Mouse (Mus musculus) forebrain, embryonic 13.5 days (tissue): Measurements from ENCODE around the gene Smoc1. TPM values are rescaled to one million over a fixed set of nuclear protein-coding genes. Genes with fewer than 3 reads are reported as not detected.

Experiments
- ATAC-seq: fragments of 200-750 bp; cut with Nextera tagmentation; 2 replicates; pipeline ENCODE4 v1.8.0; 2017
- H3K27ac ChIP-seq: fragments of 300-500 bp; sonication (generic); 2 replicates; pipeline ENCODE4 v1.5.1; 2015; ENCODE audit warnings: inconsistent platforms, mild to moderate bottlenecking, moderate library complexity
- H3K27me3 ChIP-seq: fragments of 300-500 bp; sonication (generic); 2 replicates; pipeline ENCODE4 v1.6.1; 2015; ENCODE audit warnings: mild to moderate bottlenecking, inconsistent platforms
- H3K36me3 ChIP-seq: fragments of 300-500 bp; sonication (generic); 2 replicates; pipeline ENCODE4 v1.6.1; 2015; ENCODE audit warnings: mild to moderate bottlenecking, inconsistent platforms; ENCODE audit not compliant: poor library complexity, severe bottlenecking
- H3K4me1 ChIP-seq: fragments of 300-500 bp; sonication (generic); 2 replicates; pipeline ENCODE4 v1.6.1; 2015; ENCODE audit warnings: inconsistent platforms
- H3K4me2 ChIP-seq: fragments of 300-500 bp; sonication (generic); 2 replicates; pipeline ENCODE4 v1.6.1; 2015; ENCODE audit warnings: inconsistent platforms, mild to moderate bottlenecking, moderate library complexity
- H3K4me3 ChIP-seq: fragments of 300-500 bp; sonication (generic); 2 replicates; pipeline ENCODE4 v1.5.1; 2015; ENCODE audit warnings: mild to moderate bottlenecking, inconsistent platforms
- H3K9ac ChIP-seq: fragments of 300-500 bp; sonication (generic); 2 replicates; pipeline ENCODE4 v1.6.1; 2015; ENCODE audit warnings: mild to moderate bottlenecking, inconsistent platforms
- H3K9me3 ChIP-seq: fragments of 300-500 bp; sonication (generic); replicated peaks from 2 replicates; pipeline ENCODE4 v1.6.1; 2016; ENCODE audit warnings: inconsistent platforms
- WGBS: fragments of 180-500 bp; shearing (Covaris S2); methylation state at CpG from one replicate; pipeline ENCODE4 v1.1.7; 2015; 5-methylcytosine and 5-hydroxymethylcytosine counted together
- polyA plus RNA-seq: library from polyadenylated mRNA; unstranded; fragments of >200 nt; fragmentation: Nextera tagmentation; extraction: Ambion mirVana; gene quantifications from 2 replicates; pipeline ENCODE4 v1.2.1, GENCODE M21; 2015

Gene Smoc1
- polyA plus RNA-seq, 1 experiment from 2014 or later, result 6.4 TPM

GRCm38 (mm10) chr12:81186081-81186480 lies 159.5 kb downstream of the Smoc1 start:
- no peak for ATAC-seq
- Histone ChIP-seq H3K4me1 (no peaks in the 10 kb centered on the region), H3K4me2 (no peak overlapping the region), H3K9ac (no peak overlapping the region), H3K9me3 (no peaks in the 10 kb centered on the region), H3K27ac (no peak overlapping the region), H3K4me3 (no peak overlapping the region), H3K27me3 (no peaks in the 10 kb centered on the region), H3K36me3 (no peaks in the 10 kb centered on the region)
- 90% methylated on average over 4 of the region's 4 CpGs for WGBS

GRCm38 (mm10) chr12:81186668-81187067 lies 160.1 kb downstream of the Smoc1 start:
- no peaks in the 10 kb centered on the region for H3K27me3 ChIP-seq
- H3K4me1 ChIP-seq, result no peaks in the 10 kb centered on the region
- H3K36me3 ChIP-seq, result no peaks in the 10 kb centered on the region
- no peak overlapping the region for H3K27ac ChIP-seq
- H3K4me3 ChIP-seq, result no peak overlapping the region
- no peak for ATAC-seq
- H3K9ac ChIP-seq, result no peak overlapping the region
- no peak overlapping the region for H3K4me2 ChIP-seq
- WGBS, result 91% methylated on average over 3 of the region's 3 CpGs
- H3K9me3 ChIP-seq, result no peaks in the 10 kb centered on the region

- no peaks in the 10 kb centered on the region for H3K36me3 ChIP-seq
- 84% methylated on average over 3 of the region's 3 CpGs for WGBS
- H3K4me3 ChIP-seq, result no peak overlapping the region
- H3K27me3 ChIP-seq, result no peaks in the 10 kb centered on the region
- H3K9ac ChIP-seq, result no peak overlapping the region
- H3K27ac ChIP-seq, result no peak overlapping the region
- no peak for ATAC-seq
- no peak overlapping the region for H3K4me2 ChIP-seq
- H3K4me1 ChIP-seq, result no peaks in the 10 kb centered on the region
- H3K9me3 ChIP-seq, result no peaks in the 10 kb centered on the region
Measured at GRCm38 (mm10) chr12:81188423-81188822, 161.8 kb downstream of the Smoc1 start.

GRCm38 (mm10) chr12:81188996-81189395 lies 162.4 kb downstream of the Smoc1 start:
- Histone ChIP-seq H3K36me3 (no peaks in the 10 kb centered on the region), H3K4me3 (no peak overlapping the region), H3K4me2 (no peak overlapping the region), H3K9ac (no peak overlapping the region), H3K27me3 (no peaks in the 10 kb centered on the region), H3K9me3 (no peaks in the 10 kb centered on the region), H3K27ac (no peak overlapping the region), H3K4me1 (no peaks in the 10 kb centered on the region)
- 94% methylated on average over 4 of the region's 4 CpGs for WGBS
- ATAC-seq, result no peak

- Histone ChIP-seq H3K27me3 (no peaks in the 10 kb centered on the region), H3K4me2 (no peak overlapping the region), H3K27ac (no peak overlapping the region), H3K9ac (no peak overlapping the region), H3K36me3 (no peaks in the 10 kb centered on the region), H3K4me1 (no peaks in the 10 kb centered on the region), H3K4me3 (no peak overlapping the region), H3K9me3 (no peaks in the 10 kb centered on the region)
- 75% methylated on average over 1 of the region's 1 CpGs for WGBS
- ATAC-seq, result no peak
Measured at GRCm38 (mm10) chr12:81189636-81190035, 163.0 kb downstream of the Smoc1 start.

GRCm38 (mm10) chr12:81193968-81194367 lies 167.4 kb downstream of the Smoc1 start:
- no peak overlapping the region for H3K4me3 ChIP-seq
- H3K27ac ChIP-seq, result no peak overlapping the region
- H3K4me1 ChIP-seq, result no peaks in the 10 kb centered on the region
- no peak overlapping the region for H3K9ac ChIP-seq
- 86% methylated on average over 2 of the region's 2 CpGs for WGBS
- no peaks in the 10 kb centered on the region for H3K27me3 ChIP-seq
- H3K36me3 ChIP-seq, result no peaks in the 10 kb centered on the region
- no peak for ATAC-seq
- no peak overlapping the region for H3K4me2 ChIP-seq
- H3K9me3 ChIP-seq, result no peaks in the 10 kb centered on the region

- 83% methylated on average over 5 of the region's 5 CpGs for WGBS
- Histone ChIP-seq H3K4me3 (no peak overlapping the region), H3K9ac (no peak overlapping the region), H3K9me3 (no peaks in the 10 kb centered on the region), H3K36me3 (no peaks in the 10 kb centered on the region), H3K27me3 (no peaks in the 10 kb centered on the region), H3K27ac (no peak overlapping the region), H3K4me1 (no peaks in the 10 kb centered on the region), H3K4me2 (no peak overlapping the region)
- ATAC-seq, result no peak
Measured at GRCm38 (mm10) chr12:81197468-81198075, 171.0 kb downstream of the Smoc1 start.

GRCm38 (mm10) chr12:81199280-81199955 lies 172.8 kb downstream of the Smoc1 start:
- H3K9me3 ChIP-seq, result no peaks in the 10 kb centered on the region
- H3K4me3 ChIP-seq, result no peak overlapping the region
- no peaks in the 10 kb centered on the region for H3K4me1 ChIP-seq
- ATAC-seq, result peak; percentile 89
- peaks cover 4% of the 10 kb centered on the region; the same call in 1 of the 2 replicates for H3K27me3 ChIP-seq
- H3K27ac ChIP-seq, result no peak overlapping the region
- H3K9ac ChIP-seq, result no peak overlapping the region
- H3K36me3 ChIP-seq, result no peaks in the 10 kb centered on the region
- H3K4me2 ChIP-seq, result peak overlapping the region; percentile 34
- WGBS, result 31% methylated on average over 23 of the region's 23 CpGs

- ATAC-seq, result no peak
- H3K9me3 ChIP-seq, result no peaks in the 10 kb centered on the region
- H3K4me3 ChIP-seq, result no peak overlapping the region
- WGBS, result 13% methylated on average over 1 of the region's 1 CpGs
- peaks cover 10% of the 10 kb centered on the region; the same call in 1 of the 2 replicates for H3K27me3 ChIP-seq
- no peaks in the 10 kb centered on the region for H3K4me1 ChIP-seq
- no peak overlapping the region for H3K9ac ChIP-seq
- no peak overlapping the region for H3K27ac ChIP-seq
- H3K36me3 ChIP-seq, result no peaks in the 10 kb centered on the region
- no peak overlapping the region for H3K4me2 ChIP-seq
Measured at GRCm38 (mm10) chr12:81203226-81203625, 176.6 kb downstream of the Smoc1 start.

- Histone ChIP-seq H3K9me3 (no peaks in the 10 kb centered on the region), H3K36me3 (no peaks in the 10 kb centered on the region), H3K9ac (no peak overlapping the region), H3K4me3 (no peak overlapping the region), H3K27me3 (peaks cover 10% of the 10 kb centered on the region; the same call in 1 of the 2 replicates), H3K27ac (no peak overlapping the region), H3K4me2 (no peak overlapping the region), H3K4me1 (no peaks in the 10 kb centered on the region)
- 8% methylated on average over 6 of the region's 6 CpGs for WGBS
- peak; percentile 72 for ATAC-seq
Measured at GRCm38 (mm10) chr12:81205619-81206560, 179.3 kb downstream of the Smoc1 start.

- 61% methylated on average over 2 of the region's 2 CpGs for WGBS
- ATAC-seq, result no peak
Measured at GRCm38 (mm10) chr12:81208559-81208958, 182.0 kb downstream of the Smoc1 start.

GRCm38 (mm10) chr12:81219339-81219738 lies 192.7 kb downstream of the Smoc1 start:
- no peaks in the 10 kb centered on the region for H3K36me3 ChIP-seq
- ATAC-seq, result no peak
- no peak overlapping the region for H3K27ac ChIP-seq
- no peaks in the 10 kb centered on the region for H3K27me3 ChIP-seq
- H3K4me1 ChIP-seq, result no peaks in the 10 kb centered on the region
- no peak overlapping the region for H3K9ac ChIP-seq
- WGBS, result 78% methylated on average over 4 of the region's 4 CpGs
- H3K9me3 ChIP-seq, result no peaks in the 10 kb centered on the region
- H3K4me2 ChIP-seq, result no peak overlapping the region
- H3K4me3 ChIP-seq, result no peak overlapping the region

More at GRCm38 (mm10) chr12:81208559-81208958, 182.0 kb downstream of the Smoc1 start:
- Histone ChIP-seq H3K9me3 (no peaks in the 10 kb centered on the region), H3K4me3 (no peak overlapping the region), H3K27ac (no peak overlapping the region), H3K9ac (no peak overlapping the region), H3K4me2 (no peak overlapping the region), H3K4me1 (no peaks in the 10 kb centered on the region), H3K27me3 (peaks cover 10% of the 10 kb centered on the region; the same call in 1 of the 2 replicates), H3K36me3 (no peaks in the 10 kb centered on the region)
